ENCODE assay signal across 8 mouse cellular contexts in genomic region chr19:42315914-42316313, GRCm38 (mm10).
DNase-seq lines count a peak whose midpoint lies in the region; ATAC-seq lines count a peak whose summit lies in the region.

No protein-coding gene starts in this region.

- no peaks in the 10 kb centered on the region for H3K9me3 ChIP-seq in heart, embryonic 11.5 days (replicated peaks; ENCODE audit: control insufficient read depth, low read length)
- no peaks in the 10 kb centered on the region for H3K9me3 ChIP-seq in limb, embryonic 11.5 days (ENCODE audit: control insufficient read depth, low read length)
- H3K9me3 ChIP-seq in stomach, embryonic 16.5 days (replicated peaks; ENCODE audit: control insufficient read depth, low read length), result no peaks in the 10 kb centered on the region

- no peak overlapping the region for H3K4me3 ChIP-seq in heart, embryonic 11.5 days (ENCODE audit: low read depth, low read length)
- no peak overlapping the region for H3K4me3 ChIP-seq in limb, embryonic 11.5 days (ENCODE audit: low read depth, low read length)
- H3K4me3 ChIP-seq in stomach, embryonic 16.5 days (replicated peaks; ENCODE audit: low read length), result no peak overlapping the region

- WGBS in heart, embryonic 11.5 days (ENCODE audit: insufficient replicate concordance), result 7% methylated on average over 1 of the region's 1 CpGs
- WGBS in limb, embryonic 11.5 days, result 11% methylated on average over 1 of the region's 1 CpGs
- WGBS in stomach, embryonic 16.5 days, result 10% methylated on average over 1 of the region's 1 CpGs

- peak; percentile 95 for DNase-seq in heart, adult 11 months
- DNase-seq in embryo, embryonic 11 days, result peak; percentile 86
- peak; percentile 40 to 63 for DNase-seq in gastrocnemius, postnatal 4 days (ENCODE audit: low spot score in 2 of 2)
- DNase-seq in kidney, adult 8-10 months, result peak; percentile 53 to 79
- peak; percentile 92 for DNase-seq in limb, embryonic 11.5 days (ENCODE audit: low spot score)
- peak; percentile 88 for DNase-seq in neural tube, embryonic 10.5 days (ENCODE audit: extremely low spot score, low spot score)

- peaks cover 33% of the 10 kb centered on the region for H3K27me3 ChIP-seq in heart, embryonic 11.5 days (ENCODE audit: control insufficient read depth, insufficient read depth, low read length)
- no peaks in the 10 kb centered on the region for H3K27me3 ChIP-seq in limb, embryonic 11.5 days (ENCODE audit: control insufficient read depth, insufficient read depth, low read length)
- H3K27me3 ChIP-seq in stomach, embryonic 16.5 days (ENCODE audit: control insufficient read depth, insufficient read depth, low read length), result no peaks in the 10 kb centered on the region

- no peak overlapping the region for H3K27ac ChIP-seq in heart, embryonic 11.5 days (ENCODE audit: low read depth, low read length)
- H3K27ac ChIP-seq in limb, embryonic 11.5 days (replicated peaks; ENCODE audit: low read depth, low read length), result no peak overlapping the region
- no peak overlapping the region for H3K27ac ChIP-seq in stomach, embryonic 16.5 days (ENCODE audit: low read length)

- no peaks in the 10 kb centered on the region for H3K36me3 ChIP-seq in heart, embryonic 11.5 days (ENCODE audit: control insufficient read depth, insufficient read depth, low read length)
- no peaks in the 10 kb centered on the region for H3K36me3 ChIP-seq in limb, embryonic 11.5 days (ENCODE audit: control insufficient read depth, insufficient read depth, low read length)
- H3K36me3 ChIP-seq in stomach, embryonic 16.5 days (ENCODE audit: control insufficient read depth, insufficient read depth, low read length), result no peaks in the 10 kb centered on the region

- H3K9ac ChIP-seq in heart, embryonic 11.5 days (ENCODE audit: low read depth, low read length), result no peak overlapping the region
- H3K9ac ChIP-seq in limb, embryonic 11.5 days (ENCODE audit: low read length), result no peak overlapping the region
- no peak overlapping the region for H3K9ac ChIP-seq in stomach, embryonic 16.5 days (ENCODE audit: low read length)

- H3K4me1 ChIP-seq in heart, embryonic 11.5 days (ENCODE audit: control insufficient read depth, insufficient read depth, low read length), result no peaks in the 10 kb centered on the region
- H3K4me1 ChIP-seq in limb, embryonic 11.5 days (ENCODE audit: control insufficient read depth, insufficient read depth, low read length), result no peaks in the 10 kb centered on the region
- H3K4me1 ChIP-seq in stomach, embryonic 16.5 days (ENCODE audit: control insufficient read depth, insufficient read depth, low read length), result no peaks in the 10 kb centered on the region

- H3K4me2 ChIP-seq in heart, embryonic 11.5 days, result no peak overlapping the region
- no peak overlapping the region for H3K4me2 ChIP-seq in limb, embryonic 11.5 days (ENCODE audit: low read depth, severe bottlenecking)
- no peak overlapping the region for H3K4me2 ChIP-seq in stomach, embryonic 16.5 days (ENCODE audit: low read depth, low read length)

- no peak; the same call in 1 of the 2 replicates for ATAC-seq in heart, embryonic 11.5 days (replicated peaks; ENCODE audit: insufficient number of reproducible peaks, low FRiP score, low TSS enrichment)
- ATAC-seq in limb, embryonic 11.5 days (ENCODE audit: insufficient number of reproducible peaks, low FRiP score, low TSS enrichment, low read depth), result no peak
- ATAC-seq in stomach, embryonic 16.5 days (ENCODE audit: insufficient read depth, low FRiP score), result peak; percentile 52; the same call in 1 of the 2 replicates
